Mouse (Mus musculus): ENCODE measurements around the gene Kat5.

- TF ChIP-seq CTCF (IDR thresholded peaks at IDR 0.05; ENCODE audit: borderline replicate concordance, extremely low read depth, insufficient read depth, insufficient read length), result no peak
- TF ChIP-seq POLR2A (IDR thresholded peaks at IDR 0.05; ENCODE audit: borderline replicate concordance, extremely low read depth, insufficient read depth, insufficient read length, poor library complexity, severe bottlenecking), result peak; percentile 73
These were observed 27.3 kb upstream of the Kat5 start, which contains the start of gene Rela for GRCm38 (mm10) chr19:5637069-5638047.

All from brain, embryonic 14.5 days (tissue).